Mouse (Mus musculus) 3T3-L1 (cell line): ENCODE data around the gene Zc4h2.

Source experiments
- DNase-seq: peaks from one replicate; pipeline ENCODE4 v3.0.0-alpha.2; 2015; ENCODE audit warnings: low read depth, low spot score

Gene Zc4h2

DNA sequence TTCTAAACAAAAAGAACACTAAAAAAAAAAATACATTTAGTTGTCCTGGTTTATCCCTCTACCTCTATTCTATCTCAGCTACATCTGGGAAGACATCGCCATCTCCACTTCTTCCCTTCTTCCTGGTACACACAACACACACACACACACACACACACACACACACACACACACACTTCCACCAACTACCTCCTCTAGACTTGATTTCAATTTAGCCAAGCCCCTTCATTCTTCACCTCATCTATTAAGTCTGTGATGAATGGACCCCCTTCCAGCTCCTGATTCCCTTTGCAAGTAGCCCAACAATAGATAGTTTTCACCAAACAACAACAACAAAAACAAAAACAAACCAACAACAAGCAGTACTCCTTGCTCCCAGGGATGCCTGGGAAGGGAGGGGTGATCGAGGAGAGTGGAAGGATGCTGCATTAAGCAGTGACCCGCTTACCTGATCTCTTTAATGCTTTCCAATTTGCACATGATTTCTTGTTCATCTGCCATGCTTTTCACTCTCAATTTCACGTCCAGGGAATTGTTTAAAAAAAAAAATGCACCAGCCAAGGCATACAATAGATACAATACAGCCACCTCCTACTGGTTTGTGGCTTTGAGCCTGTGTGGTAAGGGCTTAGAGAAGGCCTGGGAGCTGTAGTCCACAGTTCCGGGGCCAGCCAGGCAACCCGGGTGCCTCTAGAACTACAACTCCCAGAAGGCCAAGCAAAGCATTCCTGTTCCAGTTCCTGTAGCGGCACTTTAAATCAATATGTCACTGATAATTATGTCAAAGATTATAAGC, at the start of gene Zc4h2:
TSS of gene Zc4h2 (minus strand) at position 706 of the 796 bp plus-strand sequence.
- DNase-seq = peak; percentile 84

GRCm38 (mm10) chrX:95687119-95687518, 28.8 kb upstream of the Zc4h2 start:
- DNase-seq = peak; percentile 26

- DNase-seq = peak; percentile 12
Measured at GRCm38 (mm10) chrX:95682206-95682605, 23.9 kb upstream of the Zc4h2 start.

DNA sequence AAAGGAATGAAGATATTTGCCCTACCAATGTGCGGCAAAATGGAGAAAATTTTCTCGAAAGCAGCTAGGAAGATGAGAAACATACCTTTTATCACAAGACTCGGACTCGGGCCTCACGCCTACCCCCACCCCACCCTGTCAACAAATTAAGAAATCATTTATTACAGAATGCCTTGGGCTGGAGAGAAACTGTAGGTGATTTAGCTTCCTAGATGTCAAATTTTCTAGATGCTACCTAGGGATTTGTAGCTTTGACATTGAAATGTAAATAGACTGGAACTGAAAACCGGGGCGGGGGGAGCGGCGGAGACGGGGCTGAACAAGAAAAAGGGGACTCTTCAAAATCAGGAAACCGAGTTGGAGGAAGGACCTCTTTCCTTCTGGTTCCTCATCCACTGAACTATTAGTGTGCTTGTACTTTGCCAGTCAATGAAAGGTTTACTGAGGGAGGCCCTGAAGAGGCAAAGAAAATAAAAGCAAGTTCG, 333 bp upstream of the Zc4h2 start:
- DNase-seq = no peak

DNA sequence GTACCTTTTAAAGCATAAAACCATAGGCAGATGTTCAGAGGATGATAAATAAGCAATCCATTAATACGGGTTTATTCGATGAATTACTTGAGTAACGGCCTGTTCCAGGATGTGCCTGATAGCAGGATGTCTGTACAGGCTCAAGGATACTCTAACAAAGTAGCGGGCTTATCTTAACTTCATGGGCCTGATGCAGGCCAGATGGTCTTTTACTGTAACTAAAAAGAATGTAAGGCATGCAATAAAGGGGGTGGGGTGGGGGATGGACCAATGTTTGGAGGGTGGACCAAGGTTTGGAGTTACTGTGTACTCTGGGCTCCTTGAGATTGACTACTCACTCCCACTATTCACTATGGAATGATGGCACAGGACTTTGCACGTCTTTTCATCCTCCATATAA, 57.7 kb downstream of the Zc4h2 start:
- DNase-seq = no peak
